Mouse (Mus musculus) lung, adult 18-20 months (tissue): ENCODE results near the gene Trpc2.
"Not testable (repeated sequence)": the region's sequence is repeated elsewhere in the genome, so short reads cannot be mapped to it uniquely, and the experiment has no call there.

Experiments
- DNase-seq, 2 experiments: peaks; one replicate each; pipeline ENCODE4 v3.0.0; 2022; ENCODE audit warnings: mixed read lengths in 2 of 2

Trpc2 gene

GRCm38 (mm10) chr7:102082816-102083215, at the start of gene Trpc2:
TSS of gene Trpc2 (plus strand) at chr7:102083116.
- DNase-seq: no peak

GRCm38 (mm10) chr7:102034904-102035303, 48.0 kb upstream of the Trpc2 start:
- DNase-seq: no peak

GRCm38 (mm10) chr7:102035534-102035933, 47.4 kb upstream of the Trpc2 start:
- no peak for DNase-seq

GRCm38 (mm10) chr7:102037318-102037717, 45.6 kb upstream of the Trpc2 start:
- DNase-seq: no peak

- DNase-seq: peak in 1 of 2 experiments; percentile 67
Measured at GRCm38 (mm10) chr7:102042314-102042713, 40.6 kb upstream of the Trpc2 start.

- DNase-seq: not testable (repeated sequence)
Measured at GRCm38 (mm10) chr7:102048524-102048923, 34.4 kb upstream of the Trpc2 start.

GRCm38 (mm10) chr7:102061353-102061752, 21.6 kb upstream of the Trpc2 start:
- no peak for DNase-seq

- no peak for DNase-seq
Measured at GRCm38 (mm10) chr7:102062203-102062602, 20.7 kb upstream of the Trpc2 start.

GRCm38 (mm10) chr7:102063891-102064290, 19.0 kb upstream of the Trpc2 start:
- DNase-seq: no peak

- no peak for DNase-seq
Measured at GRCm38 (mm10) chr7:102064655-102065045, 18.3 kb upstream of the Trpc2 start.

GRCm38 (mm10) chr7:102065046-102065891, 17.6 kb upstream of the Trpc2 start, which contains the start of the genes Rnf121, Xndc1 and Xntrpc:
TSS of gene Rnf121 (minus strand) at chr7:102065469.
TSS of gene Xndc1 (plus strand) at chr7:102065511.
TSS of gene Xntrpc (plus strand) at chr7:102065713.
- DNase-seq: peak; percentile 93

- DNase-seq: no peak
Measured at GRCm38 (mm10) chr7:102066363-102066762, 16.6 kb upstream of the Trpc2 start.

GRCm38 (mm10) chr7:102076714-102077296, 6.1 kb upstream of the Trpc2 start:
- DNase-seq: no peak

- peak in 1 of 2 experiments; percentile 17 for DNase-seq
Measured at GRCm38 (mm10) chr7:102078517-102078916, 4.4 kb upstream of the Trpc2 start.

- no peak for DNase-seq
Measured at GRCm38 (mm10) chr7:102080311-102080710, 2.6 kb upstream of the Trpc2 start.

- no peak for DNase-seq
Measured at GRCm38 (mm10) chr7:102081784-102082183, 1.1 kb upstream of the Trpc2 start.

- no peak for DNase-seq
Measured at GRCm38 (mm10) chr7:102084041-102084696, 1.3 kb downstream of the Trpc2 start.

- DNase-seq: no peak
Measured at GRCm38 (mm10) chr7:102087336-102087735, 4.4 kb downstream of the Trpc2 start.

- peak; percentile 22 to 49 for DNase-seq
Measured at GRCm38 (mm10) chr7:102099760-102100661, 17.1 kb downstream of the Trpc2 start.

GRCm38 (mm10) chr7:102100868-102101267, 18.0 kb downstream of the Trpc2 start:
- DNase-seq: no peak

GRCm38 (mm10) chr7:102101487-102101886, 18.6 kb downstream of the Trpc2 start, which contains the start of gene Art1:
TSS of gene Art1 (plus strand) at chr7:102101743.
- DNase-seq: no peak

GRCm38 (mm10) chr7:102102241-102102640, 19.3 kb downstream of the Trpc2 start:
- no peak for DNase-seq
